Mouse (Mus musculus) right cerebral cortex, adult 18-20 months (tissue): Measurements from ENCODE around the gene Zdhhc17.

ENCODE experiments used
- DNase-seq: peaks from one replicate; pipeline ENCODE4 v3.0.0; 2022; ENCODE audit warnings: mixed read lengths

Gene Zdhhc17

DNA sequence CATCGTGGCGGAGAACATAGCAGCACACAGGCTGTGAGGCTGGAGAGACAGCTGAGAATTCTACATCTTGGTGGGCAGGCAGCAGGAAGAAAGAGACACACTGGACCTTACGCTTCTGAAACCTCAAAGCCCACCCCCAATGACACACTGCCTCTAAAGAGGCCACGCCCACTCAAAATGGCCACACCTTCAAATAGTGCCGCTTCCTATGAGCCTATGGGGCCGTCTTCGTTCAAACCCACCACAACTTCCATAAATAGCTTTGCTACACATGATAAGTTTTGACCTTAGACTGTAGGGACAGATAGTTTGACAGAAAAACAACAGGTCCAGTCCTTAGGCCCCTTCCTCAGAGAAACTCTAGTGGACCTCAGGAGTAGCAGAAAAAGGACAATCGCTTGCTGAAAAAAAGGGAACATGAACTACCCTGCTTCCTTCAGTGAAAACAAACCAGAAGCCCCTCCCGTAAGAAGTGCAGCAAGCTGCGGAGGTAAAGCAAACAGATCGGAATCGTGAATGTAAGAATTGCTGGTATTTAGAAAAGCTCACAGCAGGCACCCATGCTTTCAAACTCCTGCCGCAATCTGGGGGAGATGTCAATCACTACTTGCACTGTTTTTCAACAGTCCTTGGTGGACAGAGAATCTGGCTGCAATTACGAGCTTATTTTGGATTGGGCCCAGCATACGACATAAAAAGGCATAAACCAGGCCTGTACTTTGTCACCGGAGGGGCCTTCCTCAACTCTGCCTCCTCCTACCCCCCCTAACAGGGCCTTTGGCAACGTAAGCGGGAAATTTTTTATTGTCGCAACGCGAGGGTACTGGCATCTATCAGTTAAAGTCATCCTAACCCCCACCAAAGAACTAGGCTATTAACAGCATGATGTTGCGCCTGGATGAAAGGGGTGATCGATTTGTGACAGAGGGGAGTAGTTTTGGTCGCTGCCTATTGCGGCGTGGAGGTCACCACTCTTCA, 91.2 kb downstream of the Zdhhc17 start:
- DNase-seq = no peak

DNA sequence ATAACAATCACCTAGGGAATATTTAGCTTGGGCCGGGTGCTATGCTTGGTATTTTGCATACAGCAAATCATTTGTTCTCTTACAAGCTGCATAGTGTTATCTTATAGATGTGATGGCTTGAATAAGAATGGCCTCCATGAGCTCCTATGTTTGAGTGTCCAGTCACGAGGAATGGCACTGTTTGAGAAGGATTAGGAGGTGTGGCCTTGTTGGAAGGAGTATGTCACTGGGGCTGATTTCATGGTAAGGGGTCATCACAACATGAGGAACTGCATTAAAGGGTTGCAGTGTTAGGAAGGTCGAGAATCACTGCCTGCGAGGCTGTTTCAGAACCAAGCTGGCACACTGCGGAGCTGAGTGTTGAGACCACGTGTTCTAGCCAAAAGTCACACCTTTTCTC, 92.4 kb downstream of the Zdhhc17 start:
- DNase-seq = no peak

DNA sequence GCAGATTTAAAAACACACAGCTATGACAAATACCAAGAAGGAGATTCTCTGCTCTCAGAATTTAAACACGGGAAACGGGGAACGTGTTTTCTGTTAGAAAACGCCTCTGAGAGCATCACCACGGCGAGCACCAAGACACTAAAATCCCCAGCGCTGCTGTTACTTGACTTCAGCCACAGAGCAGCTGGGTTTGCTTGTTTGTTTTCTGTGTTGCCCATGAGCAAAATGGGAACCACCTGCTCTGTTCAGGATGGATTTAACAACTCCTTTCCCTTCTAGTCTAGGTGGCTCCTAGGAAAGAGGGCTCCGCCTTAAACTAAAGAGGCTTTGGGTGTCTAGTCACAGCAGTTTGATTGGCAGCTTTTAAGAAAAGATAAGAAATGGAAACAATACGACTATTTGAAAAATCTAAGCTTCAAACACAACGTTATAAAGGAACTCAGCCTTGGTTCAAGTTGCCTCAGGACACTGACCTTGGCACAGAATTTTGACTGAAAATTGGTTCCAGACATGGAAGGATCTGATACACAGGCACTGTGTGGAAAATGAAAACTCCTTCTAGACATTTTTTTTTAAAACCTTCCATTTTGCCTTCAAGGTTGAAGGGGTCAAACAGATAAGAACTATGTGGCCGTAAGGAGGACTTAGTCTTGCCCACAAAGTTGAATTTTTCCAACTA, 93.1 kb downstream of the Zdhhc17 start:
- no peak for DNase-seq

- no peak for DNase-seq
Observed at GRCm38 (mm10) chr10:110903862-110904261, 106.1 kb downstream of the Zdhhc17 start.

DNA sequence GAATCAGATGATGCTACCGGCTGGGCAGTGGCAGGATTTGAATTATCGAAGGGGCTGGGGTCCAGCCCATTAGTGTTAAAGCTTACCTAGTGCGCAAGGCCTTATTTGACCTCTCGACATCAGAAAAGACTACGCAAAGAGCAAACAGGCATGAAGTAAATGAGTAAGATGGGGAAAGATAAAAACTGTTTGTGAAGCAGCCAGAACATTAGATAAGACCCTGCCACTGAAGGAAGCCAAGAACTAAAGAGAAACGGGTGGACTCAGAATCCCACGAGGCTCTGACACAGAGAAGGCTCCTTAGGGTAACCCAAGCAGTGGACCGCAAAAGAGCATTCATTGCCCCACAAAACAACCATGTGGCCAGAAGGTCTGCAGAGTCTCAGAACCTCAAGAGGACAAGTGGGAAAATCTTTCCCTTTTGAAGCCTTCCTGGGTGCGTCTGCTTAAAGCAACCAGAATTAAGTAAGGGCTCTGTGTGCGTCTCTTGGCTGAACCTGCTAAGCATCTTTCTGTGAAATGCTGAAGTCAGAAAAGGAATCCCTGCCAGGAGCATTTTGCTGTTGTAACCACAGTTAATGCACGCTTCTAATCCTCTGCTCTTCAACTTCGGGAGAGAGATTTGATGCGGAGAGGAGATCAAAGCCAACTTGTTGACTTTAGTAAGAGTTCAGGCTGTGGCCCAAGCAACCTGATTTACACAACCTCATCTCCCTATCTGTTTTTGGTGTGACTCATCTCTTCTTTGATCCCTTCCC, 110.0 kb downstream of the Zdhhc17 start:
- DNase-seq = no peak
